Mouse (Mus musculus): ENCODE measurements around the gene Nepro.

DNA sequence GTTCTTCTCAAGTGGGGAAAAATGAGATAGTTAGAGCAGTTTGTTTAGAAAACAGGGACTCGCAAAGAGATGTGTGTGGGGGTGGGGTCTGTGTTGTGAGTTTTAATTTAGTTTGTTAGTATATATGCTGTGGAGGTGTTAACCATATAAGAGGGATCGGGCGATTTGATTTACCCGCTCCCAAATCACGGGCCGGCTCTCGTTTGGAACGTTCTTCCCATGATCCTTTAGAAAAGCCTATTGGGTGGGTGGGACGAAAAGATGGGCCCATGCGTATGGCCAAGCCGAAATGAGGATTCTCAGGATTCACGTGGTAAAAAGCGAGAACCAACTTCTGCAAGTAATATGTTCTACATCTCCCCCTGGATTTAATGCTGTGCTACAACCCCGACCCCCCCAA, 746 bp downstream of the Nepro start:
- TF ChIP-seq CTCF (IDR thresholded peaks at IDR 0.05; ENCODE audit: control insufficient read depth, insufficient read depth, low read length): no peak
- TF ChIP-seq POLR2A (IDR thresholded peaks at IDR 0.05; ENCODE audit: borderline replicate concordance, control insufficient read depth, low read depth, low read length): no peak
